Mouse (Mus musculus) megakaryocyte, adult 5-6 weeks (primary cell): ENCODE data around the gene Mroh2b. TPM values are rescaled to one million over a fixed set of nuclear protein-coding genes. Genes with fewer than 3 reads are reported as not detected.

Experiments used
- ATAC-seq: 2 replicates; pipeline ENCODE4 v1.8.0; 2016; ENCODE audit warnings: mild to moderate bottlenecking, inconsistent platforms; ENCODE audit not compliant: poor library complexity, severe bottlenecking
- total RNA-seq, 2 experiments: library from RNA; stranded (forward) in 1 of 2; stranded (reverse) in 1 of 2; fragments of 153-499, 151-499 nt in 1 of 2; fragments of 221-1000, 200-1000 nt in 1 of 2; gene quantifications; 2 replicates each; pipeline versions ENCODE4 v1.2.3 to v1.2.4; 2015 to 2017

Gene Mroh2b
- not detected in 2 replicates for total RNA-seq (2015)
- total RNA-seq (2017) = not detected in 2 replicates

DNA sequence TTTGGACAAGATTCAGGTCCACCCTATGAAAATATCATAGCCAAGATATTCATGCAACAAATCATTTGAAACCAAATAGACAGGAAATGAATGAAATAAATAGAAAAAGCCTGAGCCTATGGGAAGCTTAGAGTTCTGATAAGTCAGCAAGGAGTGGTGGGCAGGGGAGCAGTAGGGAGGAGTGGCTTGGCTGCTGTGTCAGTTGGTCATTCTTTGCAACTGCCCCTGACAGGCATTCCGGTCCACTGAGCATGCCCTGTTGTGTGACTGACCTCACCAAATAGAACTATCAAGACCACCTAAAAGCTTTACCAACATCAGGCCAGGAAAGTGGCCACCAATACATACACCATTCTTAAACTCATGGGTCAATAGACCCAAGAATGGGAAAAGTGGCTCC is at the start of gene Mroh2b:
TSS of gene Mroh2b (plus strand) at position 301 of the 400 bp plus-strand sequence.
- no peak for ATAC-seq

DNA sequence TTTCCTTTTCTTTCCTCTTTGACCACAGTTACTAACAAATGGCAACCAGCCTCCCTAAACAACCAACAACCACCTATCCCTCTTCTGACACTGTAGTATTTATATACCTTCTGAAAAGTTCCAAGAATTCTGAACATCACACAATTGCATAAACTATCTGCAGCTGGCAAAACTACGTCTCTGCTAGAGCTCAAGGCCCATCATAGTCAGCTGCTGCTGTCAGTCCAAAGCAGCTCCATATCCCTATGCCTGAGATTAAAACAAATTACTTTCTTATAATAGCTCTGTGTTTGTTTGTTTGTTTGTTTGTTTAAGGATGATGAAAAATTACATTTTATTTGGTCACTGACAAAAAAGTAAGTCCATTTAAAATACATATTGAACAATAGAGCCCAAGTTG is 48.5 kb upstream of the Mroh2b start:
- no peak for ATAC-seq

DNA sequence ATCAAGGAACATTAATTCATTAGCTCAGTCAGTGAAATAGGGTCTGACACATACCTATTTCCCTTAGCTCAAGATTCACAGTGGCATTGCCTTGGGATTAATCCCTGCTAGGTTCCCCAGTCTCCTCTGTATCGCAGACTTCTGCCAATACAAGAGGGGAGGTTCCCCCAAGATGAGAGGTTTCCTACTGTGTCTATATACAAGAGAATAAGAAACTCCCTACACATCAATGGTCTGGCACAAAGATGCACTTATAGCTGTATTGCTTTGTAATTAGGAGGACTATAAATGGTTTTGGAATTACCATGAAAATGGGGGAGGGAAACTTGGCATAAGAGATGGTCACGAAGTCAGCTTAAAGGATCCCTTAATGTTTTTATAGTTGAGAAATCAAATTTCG is 3.6 kb upstream of the Mroh2b start:
- ATAC-seq = no peak

DNA sequence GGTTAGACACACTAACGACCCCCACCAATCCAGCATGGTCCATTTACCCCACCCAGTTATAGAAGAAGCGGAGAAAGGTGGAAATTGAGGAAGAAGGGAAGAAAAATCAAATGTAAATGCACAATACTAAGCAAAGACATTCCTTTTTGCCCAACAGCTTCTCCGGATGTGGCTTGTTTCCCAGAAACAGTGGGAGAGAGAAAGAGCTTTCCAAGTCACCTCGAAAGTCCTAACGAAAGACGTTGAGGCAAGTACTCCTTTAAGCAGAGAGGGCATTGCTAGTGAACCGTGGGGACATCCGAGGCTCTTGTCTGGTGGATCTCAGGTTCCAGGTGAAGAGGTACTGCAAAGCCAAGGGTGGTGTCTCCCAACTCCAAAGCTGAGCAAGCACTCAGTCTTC is 36.2 kb downstream of the Mroh2b start:
- ATAC-seq = no peak

DNA sequence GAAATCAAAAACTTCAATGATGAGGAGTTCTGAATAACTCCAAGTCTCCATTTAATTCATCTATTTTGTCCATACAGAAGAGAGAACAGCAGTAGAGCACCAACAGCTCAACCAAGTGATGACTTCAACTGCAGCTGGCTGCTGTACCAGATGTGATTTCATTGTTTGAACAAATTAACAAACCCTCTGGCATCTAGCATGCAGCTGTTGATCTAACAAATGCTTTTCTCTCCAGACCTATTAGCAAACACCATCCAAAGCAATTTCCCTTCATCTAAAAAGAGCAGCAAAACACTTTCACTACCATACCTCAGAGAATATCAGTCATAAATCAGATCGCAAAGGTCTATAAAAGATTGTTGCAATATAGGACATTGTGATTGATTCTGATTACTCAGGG is 74.8 kb downstream of the Mroh2b start:
- ATAC-seq = no peak

DNA sequence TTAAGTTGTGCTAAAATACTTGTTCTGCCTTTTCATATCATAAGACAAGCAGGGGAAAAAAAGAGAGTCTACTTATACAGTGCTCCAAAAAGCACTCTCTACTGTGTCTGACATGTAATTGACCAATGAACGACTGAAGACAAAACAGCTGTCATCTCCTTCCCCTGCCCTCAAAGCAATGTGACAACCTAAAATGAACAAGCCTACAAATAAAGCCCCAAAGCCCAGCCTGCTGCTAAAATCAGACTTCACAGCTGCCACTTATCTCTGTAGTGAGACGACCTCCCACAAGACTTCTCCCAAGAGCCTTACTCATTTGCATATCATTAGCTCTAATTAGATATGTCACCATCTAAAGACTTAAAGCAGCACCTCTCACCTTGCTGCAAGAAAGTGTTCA is 104.4 kb downstream of the Mroh2b start:
- no peak for ATAC-seq

DNA sequence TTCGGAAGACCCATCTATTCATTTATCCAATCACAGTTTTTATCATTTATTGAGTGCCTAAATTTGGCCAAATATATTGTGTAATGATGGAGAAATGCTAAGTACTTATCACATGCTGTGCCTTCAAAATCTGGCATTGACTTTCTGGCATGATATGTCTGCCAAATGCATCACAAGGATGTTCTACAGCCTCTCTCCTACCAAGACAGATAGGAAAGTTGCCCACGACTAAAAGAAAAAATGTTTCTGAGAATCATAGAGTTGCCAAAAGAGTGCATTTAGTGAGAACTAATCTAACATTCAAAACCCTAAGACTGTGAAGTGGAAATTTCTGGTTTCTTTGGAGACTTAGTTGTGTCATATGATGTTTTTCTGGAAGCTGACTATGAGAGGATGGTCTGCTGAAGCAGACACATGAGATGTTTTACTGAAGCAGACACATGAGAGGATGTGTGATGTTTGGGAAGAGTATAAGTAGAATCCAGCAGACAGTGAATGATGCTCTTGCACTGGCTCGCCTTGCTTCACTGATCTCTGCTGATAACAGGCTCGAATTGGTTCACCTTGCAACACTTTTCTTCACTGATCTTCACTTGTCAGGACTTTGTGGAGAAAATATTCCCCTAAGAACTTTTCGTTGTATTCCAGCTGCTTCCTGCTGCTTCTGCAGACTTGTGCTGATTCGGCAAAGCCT is 105.1 kb downstream of the Mroh2b start:
- no peak for ATAC-seq

DNA sequence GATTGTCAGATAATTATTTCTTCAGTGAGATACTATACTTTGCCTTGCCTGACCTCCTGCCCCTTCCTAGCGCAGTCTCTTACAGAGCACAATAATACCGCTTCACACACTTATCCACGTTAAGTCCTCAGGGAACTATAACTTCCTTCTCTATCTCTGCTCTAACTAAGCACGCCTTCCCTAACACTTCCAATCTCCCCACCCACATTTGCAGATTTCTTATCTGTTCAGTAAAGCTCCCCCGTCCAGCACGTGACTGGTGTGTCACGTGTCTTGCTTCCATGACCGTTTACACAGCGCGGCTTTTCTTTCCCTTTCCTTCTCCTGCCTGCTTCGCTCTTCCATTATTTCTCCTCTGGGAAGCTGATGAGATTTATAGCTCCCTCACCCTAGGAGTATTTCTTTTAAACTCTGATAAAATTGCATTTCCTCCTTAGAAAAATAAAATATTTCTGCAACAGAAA is 111.1 kb downstream of the Mroh2b start:
- ATAC-seq = no peak

Other genes with a start within 250 kb of the Mroh2b start
- gene C6, start 171.6 kb upstream of the Mroh2b start, total RNA-seq (2015) = 0.07 TPM in 1 of 2 replicates, not detected in the other
- gene C6, start 171.6 kb upstream of the Mroh2b start, total RNA-seq (2017) = not detected in 2 replicates
- gene C7, start 165.0 kb downstream of the Mroh2b start, total RNA-seq (2015) = not detected in 2 replicates
- not detected in 2 replicates for gene C7, start 165.0 kb downstream of the Mroh2b start, total RNA-seq (2017)
- gene Card6, start 209.8 kb downstream of the Mroh2b start, total RNA-seq (2015) = 8.9 and 9.7 TPM in 2 replicates
- 5.2 and 6.0 TPM in 2 replicates for gene Card6, start 209.8 kb downstream of the Mroh2b start, total RNA-seq (2017)
- gene Rpl37, start 217.9 kb downstream of the Mroh2b start, total RNA-seq (2015) = 917 and 975 TPM in 2 replicates
- gene Rpl37, start 217.9 kb downstream of the Mroh2b start, total RNA-seq (2017) = 1,352 and 1,548 TPM in 2 replicates
- gene Prkaa1, start 245.1 kb downstream of the Mroh2b start, total RNA-seq (2015) = 36.2 and 42.8 TPM in 2 replicates
- 30.5 and 31.1 TPM in 2 replicates for gene Prkaa1, start 245.1 kb downstream of the Mroh2b start, total RNA-seq (2017)